Mouse (Mus musculus) small intestine, adult 2 months (tissue): ENCODE measurements around the gene Gnai2. TPM values are rescaled to one million over a fixed set of nuclear protein-coding genes. Genes with fewer than 3 reads are reported as not detected.

Experiments
- H3K27ac ChIP-seq: fragments of 200-500 bp; 2 replicates; pipeline ENCODE4 v1.5.1; 2012; ENCODE audit warnings: low read depth, low read length, control low read depth, inconsistent platforms; ENCODE audit not compliant: insufficient read depth
- H3K27me3 ChIP-seq: fragments of 200-500 bp; 2 replicates; pipeline ENCODE4 v1.6.1; 2012; ENCODE audit warnings: mild to moderate bottlenecking, moderate library complexity, low read length, inconsistent platforms; ENCODE audit not compliant: control insufficient read depth, insufficient read depth
- H3K36me3 ChIP-seq: fragments of 200-500 bp; 2 replicates; pipeline ENCODE4 v1.6.1; 2012; ENCODE audit warnings: mild to moderate bottlenecking, low read length, control low read depth, inconsistent platforms; ENCODE audit not compliant: control insufficient read depth, insufficient read depth
- H3K4me1 ChIP-seq: fragments of 200-500 bp; 2 replicates; pipeline ENCODE4 v1.6.1; 2012; ENCODE audit warnings: low read length, inconsistent platforms, mixed read lengths; ENCODE audit not compliant: control insufficient read depth, insufficient read depth, insufficient read length
- H3K4me3 ChIP-seq: fragments of 200-500 bp; 2 replicates; pipeline ENCODE4 v1.5.1; 2012; ENCODE audit warnings: low read depth, mild to moderate bottlenecking, control low read depth, inconsistent platforms, low read length, moderate library complexity
- CTCF ChIP-seq: fragments of 200-500 bp; IDR thresholded peaks from 2 replicates; pipeline ENCODE4 v1.5.1; 2012; ENCODE audit warnings: low read depth, mild to moderate bottlenecking, control low read depth, inconsistent platforms, low read length, moderate library complexity, mixed read lengths; ENCODE audit not compliant: insufficient replicate concordance, insufficient read length; ENCODE audit errors: extremely low read depth
- POLR2A ChIP-seq: fragments of 200-500 bp; IDR thresholded peaks from 2 replicates; pipeline ENCODE4 v1.6.1; 2012; ENCODE audit warnings: low read depth, mild to moderate bottlenecking, control low read depth, inconsistent platforms, low read length, moderate library complexity
- WGBS: fragments of 180-500 bp; shearing (Covaris S2); methylation state at CpG from one replicate; pipeline ENCODE4 v1.1.7; 2018; 5-methylcytosine and 5-hydroxymethylcytosine counted together
- polyA plus RNA-seq: library from polyadenylated mRNA; depleted of rRNA; stranded (reverse); fragments of >200 nt; gene quantifications from 2 replicates; pipeline ENCODE4 v1.2.3, GENCODE M21; 2012

Gnai2 gene
- polyA plus RNA-seq, 1 experiment, result 501 TPM

GRCm38 (mm10) chr9:107586974-107587832, 48.0 kb downstream of the Gnai2 start, which contains the start of gene Ifrd2:
Gene Ifrd2 (plus strand): TSS chr9:107587642.
- TF ChIP-seq CTCF (no peak), POLR2A (peak; percentile 10; the same call in 1 of the 2 replicates)
- peaks cover 25% of the 10 kb centered on the region for H3K4me1 ChIP-seq
- peak within 1 kb of the TSS; percentile 21; the same call in 1 of the 2 replicates for H3K27ac ChIP-seq
- H3K27me3 ChIP-seq, result no peaks in the 10 kb centered on the region
- H3K4me3 ChIP-seq, result peak within 1 kb of the TSS; percentile 75
- H3K36me3 ChIP-seq, result peaks cover 16% of the 10 kb centered on the region
- 5% methylated on average over 46 of the region's 46 CpGs for WGBS

- peaks cover 11% of the 10 kb centered on the region; the same call in 1 of the 2 replicates for H3K36me3 ChIP-seq
- no peaks in the 10 kb centered on the region for H3K27me3 ChIP-seq
- no peak for TF ChIP-seq CTCF
- TF ChIP-seq POLR2A, result no peak
- H3K27ac ChIP-seq, result peak overlapping the region; percentile 0; the same call in 1 of the 2 replicates
- WGBS, result 82% methylated on average over 5 of the region's 5 CpGs
- H3K4me1 ChIP-seq, result peaks cover 28% of the 10 kb centered on the region
- no peak overlapping the region for H3K4me3 ChIP-seq
Observed at GRCm38 (mm10) chr9:107586504-107586903, 48.7 kb downstream of the Gnai2 start.

GRCm38 (mm10) chr9:107583174-107583573, 52.0 kb downstream of the Gnai2 start:
- H3K36me3 ChIP-seq, result 0 out of 2 replicates have a peak, but pooled peaks cover 4% of the 10 kb centered on the region
- WGBS, result 92% methylated on average over 14 of the region's 14 CpGs
- H3K27me3 ChIP-seq, result no peaks in the 10 kb centered on the region
- peaks cover 10% of the 10 kb centered on the region; the same call in 1 of the 2 replicates for H3K4me1 ChIP-seq
- TF ChIP-seq POLR2A, result no peak
- TF ChIP-seq CTCF, result no peak
- no peak overlapping the region for H3K4me3 ChIP-seq
- no peak overlapping the region for H3K27ac ChIP-seq

- Histone ChIP-seq H3K4me3 (no peak overlapping the region), H3K36me3 (0 out of 2 replicates have a peak, but pooled peaks cover 4% of the 10 kb centered on the region), H3K27me3 (no peaks in the 10 kb centered on the region), H3K4me1 (peaks cover 7% of the 10 kb centered on the region; the same call in 1 of the 2 replicates), H3K27ac (no peak overlapping the region)
- TF ChIP-seq CTCF (no peak), POLR2A (no peak)
- 79% methylated on average over 7 of the region's 7 CpGs for WGBS
Observed at GRCm38 (mm10) chr9:107582509-107583062, 52.6 kb downstream of the Gnai2 start.

GRCm38 (mm10) chr9:107581584-107581983, 53.6 kb downstream of the Gnai2 start:
- H3K36me3 ChIP-seq, result 0 out of 2 replicates have a peak, but pooled peaks cover 4% of the 10 kb centered on the region
- no peaks in the 10 kb centered on the region for H3K27me3 ChIP-seq
- no peak overlapping the region for H3K4me3 ChIP-seq
- H3K4me1 ChIP-seq, result peaks cover 15% of the 10 kb centered on the region; the same call in 1 of the 2 replicates
- WGBS, result 46% methylated on average over 4 of the region's 4 CpGs
- TF ChIP-seq POLR2A (no peak), CTCF (no peak)
- peak overlapping the region; percentile 91; the same call in 1 of the 2 replicates for H3K27ac ChIP-seq

- Histone ChIP-seq H3K4me1 (peaks cover 23% of the 10 kb centered on the region; the same call in 1 of the 2 replicates), H3K4me3 (peak within 1 kb of the TSS; percentile 71), H3K36me3 (0 out of 2 replicates have a peak, but pooled peaks cover 4% of the 10 kb centered on the region), H3K27me3 (no peaks in the 10 kb centered on the region), H3K27ac (peak within 1 kb of the TSS; percentile 91)
- TF ChIP-seq POLR2A, result peak; percentile 93; the same call in 1 of the 2 replicates
- no peak for TF ChIP-seq CTCF
- under 1% methylated on average over 32 of the region's 32 CpGs for whole genome bisulfite sequencing
Observed at GRCm38 (mm10) chr9:107580501-107581317, 54.5 kb downstream of the Gnai2 start, which contains the start of gene Hyal3. Gene Hyal3 (plus strand): TSS chr9:107580818.
